Mouse (Mus musculus) heart, postnatal 0 days (tissue): Measurements from ENCODE around the gene Metap2.

Experiments used
- CTCF ChIP-seq: IDR thresholded peaks from 2 replicates; pipeline ENCODE4 v1.5.1; 2016; ENCODE audit warnings: antibody characterized with exemption, control low read depth, low read depth
- EP300 ChIP-seq: IDR thresholded peaks from 2 replicates; pipeline ENCODE4 v1.6.1; 2016; ENCODE audit warnings: antibody characterized with exemption, low read depth

DNA sequence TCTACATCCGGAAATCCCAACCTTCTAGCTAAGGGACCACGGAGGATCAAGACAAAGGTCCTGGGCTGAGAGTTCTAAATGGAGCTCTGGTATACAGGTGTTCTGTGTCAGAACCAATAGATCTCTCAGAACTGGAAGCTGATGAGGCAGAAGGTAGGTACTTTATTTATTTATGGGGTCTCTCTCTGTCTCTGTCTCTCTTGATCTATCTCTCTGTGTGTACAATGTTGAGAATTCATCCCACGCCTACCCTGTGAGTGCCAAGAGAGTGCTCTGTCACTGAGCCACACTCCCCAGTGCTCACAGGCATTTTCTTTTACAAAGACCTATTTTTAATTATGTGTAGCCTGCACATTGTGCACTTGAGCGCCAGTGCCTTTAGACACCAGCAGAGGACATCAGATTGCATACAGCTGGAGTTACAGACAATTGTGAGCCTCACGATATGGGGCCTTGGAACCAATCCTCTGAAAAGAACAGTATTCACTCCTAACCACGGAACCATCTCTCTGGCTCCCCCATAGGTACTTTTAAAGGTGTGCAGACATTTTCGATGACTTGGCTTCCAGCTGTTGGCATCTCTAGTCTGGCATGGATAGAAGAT is at the start of gene Metap2:
- TF ChIP-seq CTCF (no peak), EP300 (no peak)
